Mouse (Mus musculus): ENCODE results near the gene Olfr417.

GRCm38 (mm10) chr1:174390746-174391145 lies 25.8 kb downstream of the Olfr417 start, which contains the start of gene Olfr248:
- TF ChIP-seq EP300 (IDR thresholded peaks at IDR 0.05), result no peak
- TF ChIP-seq CTCF (IDR thresholded peaks at IDR 0.05), result no peak

Measured in lung, postnatal 0 days (tissue).